Comparison of ENCODE assay signal across 12 mouse cellular contexts in genomic region chr11:69886907-69887635, GRCm38 (mm10). TPM values are rescaled to one million over a fixed set of nuclear protein-coding genes. Genes with fewer than 3 reads are reported as not detected.
A peak's percentile ranks its signal among the peaks of the same experiment; 100 is the strongest.
DNase-seq lines count a peak whose midpoint lies in the region; ATAC-seq and TF ChIP-seq lines count a peak whose summit lies in the region.
"Had no signal": no experiment of that assay in that cellular context is flagged by ENCODE, and none has a peak within 500 bp of the region (broad histone marks: within the 10 kb centered on the region; RNA-seq: fewer than 3 reads in every experiment).

No protein-coding gene starts in this region.

- ATAC-seq in kidney, postnatal 0 days (replicated peaks; ENCODE audit: low FRiP score, low read depth), result no peak
- no peak for ATAC-seq in midbrain, embryonic 15.5 days (replicated peaks)

- H3K4me1 ChIP-seq in kidney, postnatal 0 days (replicated peaks; ENCODE audit: insufficient read depth, low read length), result no peaks in the 10 kb centered on the region
- no peaks in the 10 kb centered on the region for H3K4me1 ChIP-seq in midbrain, embryonic 15.5 days
- H3K4me1 ChIP-seq: hindbrain, embryonic 15.5 days had no signal

- 71% methylated on average over 8 of the region's 8 CpGs for WGBS in kidney, postnatal 0 days
- WGBS in midbrain, embryonic 15.5 days, result 78% methylated on average over 8 of the region's 8 CpGs

- H3K27ac ChIP-seq in kidney, postnatal 0 days, result no peak overlapping the region
- no peak overlapping the region for H3K27ac ChIP-seq in midbrain, embryonic 15.5 days
- H3K27ac ChIP-seq: hindbrain, embryonic 15.5 days; limb, embryonic 13.5 days had no signal

- no peaks in the 10 kb centered on the region for H3K36me3 ChIP-seq in kidney, postnatal 0 days (ENCODE audit: insufficient read depth, low read length)
- no peaks in the 10 kb centered on the region for H3K36me3 ChIP-seq in midbrain, embryonic 15.5 days (replicated peaks)
- H3K36me3 ChIP-seq: hindbrain, embryonic 15.5 days; limb, embryonic 13.5 days had no signal

- no peak overlapping the region for H3K4me2 ChIP-seq in kidney, postnatal 0 days (ENCODE audit: low read length)
- no peak overlapping the region for H3K4me2 ChIP-seq in midbrain, embryonic 15.5 days
- H3K4me2 ChIP-seq: hindbrain, embryonic 15.5 days; limb, embryonic 13.5 days had no signal

- H3K9me3 ChIP-seq in kidney, postnatal 0 days (replicated peaks; ENCODE audit: low read length), result no peaks in the 10 kb centered on the region
- H3K9me3 ChIP-seq in midbrain, embryonic 15.5 days, result no peaks in the 10 kb centered on the region
- H3K9me3 ChIP-seq: hindbrain, embryonic 15.5 days; limb, embryonic 13.5 days had no signal

- H3K4me3 ChIP-seq in kidney, postnatal 0 days (replicated peaks; ENCODE audit: low read depth, low read length), result no peak overlapping the region
- H3K4me3 ChIP-seq in midbrain, embryonic 15.5 days, result no peak overlapping the region
- H3K4me3 ChIP-seq: hindbrain, embryonic 15.5 days; limb, embryonic 13.5 days had no signal

- peak; percentile 77 for TF ChIP-seq CTCF in kidney, postnatal 0 days (IDR thresholded peaks at IDR 0.05; ENCODE audit: low read depth)

- H3K9ac ChIP-seq in kidney, postnatal 0 days (ENCODE audit: low read depth, low read length), result no peak overlapping the region
- no peak overlapping the region for H3K9ac ChIP-seq in midbrain, embryonic 15.5 days
- H3K9ac ChIP-seq: hindbrain, embryonic 15.5 days; limb, embryonic 13.5 days had no signal

- peak; percentile 40 for DNase-seq in embryo, embryonic 10 days (ENCODE audit: low spot score)
- DNase-seq in embryo, embryonic 11 days, result no peak
- DNase-seq in kidney, postnatal 0 days (ENCODE audit: low spot score), result no peak
- DNase-seq in kidney, adult 8-10 months, result no peak
- peak; percentile 32 for DNase-seq in induced T-regulatory cell, adult 2 months (ENCODE audit: low read depth)
- DNase-seq in lung, postnatal 25 days (ENCODE audit: low spot score), result peak; percentile 53
- DNase-seq in layer of hippocampus, postnatal 14 days (ENCODE audit: low spot score in 2 of 2), result no peak

- no peaks in the 10 kb centered on the region for H3K27me3 ChIP-seq in kidney, postnatal 0 days (ENCODE audit: insufficient read depth, low read length)
- H3K27me3 ChIP-seq in midbrain, embryonic 15.5 days (replicated peaks), result 0 out of 2 replicates have a peak, but pooled peaks cover 3% of the 10 kb centered on the region
- H3K27me3 ChIP-seq: limb, embryonic 13.5 days had no signal

RNA-seq across cellular contexts. Expression of gene Kctd11, which starts 5.9 kb away (rescaled TPM):
- polyA plus RNA-seq in kidney, postnatal 0 days (2015; fragmentation: Nextera tagmentation; extraction: Ambion mirVana), result 7.7 and 7.8 TPM in 2 replicates
- 1 to 10 TPM; 1.1 to 1.2 TPM for total RNA-seq in layer of hippocampus, postnatal 14 days (2021)
- 1.7 and 1.9 TPM in 2 replicates for polyA plus RNA-seq in midbrain, embryonic 15.5 days (2015; fragmentation: Nextera tagmentation; extraction: Ambion mirVana)

RNA-seq across cellular contexts. Expression of gene Acap1, which starts 8.3 kb away (rescaled TPM):
- polyA plus RNA-seq in kidney, postnatal 0 days (2015; fragmentation: Nextera tagmentation; extraction: Ambion mirVana), result 0.33 and 0.48 TPM in 2 replicates
- under 1 TPM in 1 of 2 experiments, not detected in 1; 0.30 TPM for total RNA-seq in layer of hippocampus, postnatal 14 days (2021)
- 0.46 and 0.52 TPM in 2 replicates for polyA plus RNA-seq in midbrain, embryonic 15.5 days (2015; fragmentation: Nextera tagmentation; extraction: Ambion mirVana)

RNA-seq across cellular contexts. Expression of gene Tmem95, which starts 9.3 kb away (rescaled TPM):
- polyA plus RNA-seq in kidney, postnatal 0 days (2015; fragmentation: Nextera tagmentation; extraction: Ambion mirVana), result not detected in 2 replicates
- not detected for total RNA-seq in layer of hippocampus, postnatal 14 days (2021)
- polyA plus RNA-seq in midbrain, embryonic 15.5 days (2015; fragmentation: Nextera tagmentation; extraction: Ambion mirVana), result not detected in 2 replicates
- total RNA-seq: adrenal gland, adult 18-20 months had no signal
- polyA plus RNA-seq: hindbrain, embryonic 15.5 days; stomach, embryonic 14.5 days had no signal

RNA-seq across cellular contexts. Expression of gene 2810408A11Rik, which starts 13.7 kb away (rescaled TPM):
- 12.5 and 13.0 TPM in 2 replicates for polyA plus RNA-seq in kidney, postnatal 0 days (2015; fragmentation: Nextera tagmentation; extraction: Ambion mirVana)
- total RNA-seq in layer of hippocampus, postnatal 14 days (2021), result 1 to 10 TPM; 1.5 to 2.1 TPM
- polyA plus RNA-seq in midbrain, embryonic 15.5 days (2015; fragmentation: Nextera tagmentation; extraction: Ambion mirVana), result 11.1 and 11.8 TPM in 2 replicates

RNA-seq across cellular contexts. Expression of gene Neurl4, which starts 13.8 kb away (rescaled TPM):
- 9.7 and 12.7 TPM in 2 replicates for polyA plus RNA-seq in kidney, postnatal 0 days (2015; fragmentation: Nextera tagmentation; extraction: Ambion mirVana)
- 100 to 1,000 TPM; 108 to 124 TPM for total RNA-seq in layer of hippocampus, postnatal 14 days (2021)
- 23.2 and 24.2 TPM in 2 replicates for polyA plus RNA-seq in midbrain, embryonic 15.5 days (2015; fragmentation: Nextera tagmentation; extraction: Ambion mirVana)

Comparison
In these comparisons a context has a peak if more than half of its experiments do, and no peak if none do; other contexts are left out.
1. DNase-seq: peak in embryo, embryonic 10 days (single experiment), induced T-regulatory cell, adult 2 months (single experiment) and lung, postnatal 25 days (single experiment); none in embryo, embryonic 11 days (single experiment), kidney, postnatal 0 days (single experiment), kidney, adult 8-10 months (0 of 2) and layer of hippocampus, postnatal 14 days (0 of 2).